Comparison of ENCODE assay signal across 8 mouse cellular contexts in the genomic region with DNA sequence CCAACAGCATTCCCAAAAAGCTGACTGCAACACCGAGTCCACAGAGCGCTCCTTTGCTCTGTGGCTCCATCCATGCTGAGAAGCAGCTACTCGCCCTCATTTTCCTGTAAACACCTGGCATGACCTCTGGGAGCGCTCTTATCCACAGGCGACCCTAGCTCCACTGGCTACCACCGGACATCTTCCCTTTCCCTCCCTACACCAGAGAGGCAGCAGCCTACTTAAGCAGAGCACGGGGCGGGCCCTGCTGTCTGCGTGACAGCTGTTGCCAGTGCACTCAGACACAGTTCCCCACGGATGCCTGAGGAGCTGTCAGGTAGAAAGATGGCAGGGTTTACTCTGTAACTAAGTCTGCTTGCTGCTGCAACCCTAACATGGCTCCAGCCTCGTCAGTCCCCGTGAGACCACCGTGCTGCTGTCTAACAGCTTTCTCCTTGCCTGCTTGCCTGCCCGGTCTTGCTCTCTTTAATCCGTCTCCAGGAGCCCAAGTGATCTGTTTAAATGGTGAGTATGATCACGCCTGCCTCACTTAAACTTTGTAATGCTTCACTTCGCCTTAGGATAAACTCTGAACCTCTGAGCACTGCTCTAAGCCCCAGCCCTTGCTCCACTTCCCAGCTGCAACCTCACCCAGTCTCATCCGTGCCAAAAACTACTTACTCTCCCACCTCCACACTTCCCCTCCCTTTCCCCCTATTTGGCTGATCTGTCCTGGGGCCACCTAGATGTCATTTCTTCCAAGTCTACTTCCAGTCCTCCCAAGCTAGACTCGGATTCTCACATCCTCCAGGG. TPM values are rescaled to one million over a fixed set of nuclear protein-coding genes. Genes with fewer than 3 reads are reported as not detected.
DNase-seq lines count a peak whose midpoint lies in the region; ATAC-seq and TF ChIP-seq lines count a peak whose summit lies in the region.

No protein-coding gene starts in this region.

- H3K27ac ChIP-seq in left cerebral cortex, adult 2 months = no peak overlapping the region
- no peak overlapping the region for H3K27ac ChIP-seq in embryonic facial prominence, embryonic 10.5 days (replicated peaks)
- H3K27ac ChIP-seq in intestine, embryonic 15.5 days = no peak overlapping the region
- no peak overlapping the region for H3K27ac ChIP-seq in thymus, adult 2 months (ENCODE audit: control insufficient read depth, insufficient read depth, low read length)

- H3K4me1 ChIP-seq in embryonic facial prominence, embryonic 10.5 days = peaks cover 6% of the 10 kb centered on the region
- peaks cover 11% of the 10 kb centered on the region for H3K4me1 ChIP-seq in intestine, embryonic 15.5 days (replicated peaks)
- H3K4me1 ChIP-seq in thymus, adult 2 months (replicated peaks; ENCODE audit: control insufficient read depth, insufficient read depth, low read length) = no peaks in the 10 kb centered on the region

- DNase-seq in left cerebral cortex, adult 2 months (ENCODE audit: extremely low spot score in 1 of 2, low spot score in 2 of 2) = no peak
- DNase-seq in left cerebral cortex, adult 8-10 months (ENCODE audit: low spot score in 2 of 2) = no peak
- peak; percentile 61 for DNase-seq in embryonic facial prominence, embryonic 10.5 days (ENCODE audit: low spot score)
- DNase-seq in mesoderm, embryonic 11.5 days (ENCODE audit: low read depth, low spot score) = peak; percentile 18
- DNase-seq in layer of hippocampus, postnatal 14 days (ENCODE audit: low spot score in 2 of 2) = no peak
- no peak for DNase-seq in thymus, adult 18-20 months
- no peak for DNase-seq in thymus, adult 2 months

- no peaks in the 10 kb centered on the region for H3K9me3 ChIP-seq in embryonic facial prominence, embryonic 10.5 days
- no peaks in the 10 kb centered on the region for H3K9me3 ChIP-seq in intestine, embryonic 15.5 days

- 35% methylated on average over 19 of the region's 19 CpGs for WGBS in embryonic facial prominence, embryonic 10.5 days
- 37% methylated on average over 19 of the region's 19 CpGs for WGBS in intestine, embryonic 15.5 days
- 94% methylated on average over 19 of the region's 19 CpGs for WGBS in thymus, adult 2 months

- 0 out of 2 replicates have a peak overlapping the region, but pooled peaks have one; percentile 3 for H3K4me2 ChIP-seq in intestine, embryonic 15.5 days (replicated peaks)

- TF ChIP-seq CTCF in left cerebral cortex, adult 2 months (IDR thresholded peaks at IDR 0.05) = peak; percentile 10; the same call in 1 of the 2 replicates
- TF ChIP-seq CTCF in thymus, adult 2 months (IDR thresholded peaks at IDR 0.05; ENCODE audit: borderline replicate concordance, control insufficient read depth, extremely low read depth, insufficient read depth, low read length, poor library complexity) = no peak

- TF ChIP-seq POLR2A in thymus, adult 2 months (IDR thresholded peaks at IDR 0.05; ENCODE audit: control insufficient read depth, extremely low read depth, insufficient read depth, low read length, poor library complexity) = no peak

- no peaks in the 10 kb centered on the region for H3K27me3 ChIP-seq in embryonic facial prominence, embryonic 10.5 days (replicated peaks; ENCODE audit: low read depth, poor library complexity, severe bottlenecking)
- H3K27me3 ChIP-seq in intestine, embryonic 15.5 days (replicated peaks) = no peaks in the 10 kb centered on the region
- H3K27me3 ChIP-seq in thymus, adult 2 months (ENCODE audit: control insufficient read depth, insufficient read depth, low read length) = no peaks in the 10 kb centered on the region

- peaks cover 26% of the 10 kb centered on the region for H3K36me3 ChIP-seq in embryonic facial prominence, embryonic 10.5 days (replicated peaks)
- H3K36me3 ChIP-seq in intestine, embryonic 15.5 days = peaks cover 20% of the 10 kb centered on the region
- peaks cover 13% of the 10 kb centered on the region for H3K36me3 ChIP-seq in thymus, adult 2 months (ENCODE audit: control insufficient read depth, insufficient read depth, low read length)

- intact Hi-C loops in left cerebral cortex, adult 2 months (cut with DNase I) = no loop called here

- no peak overlapping the region for H3K4me3 ChIP-seq in left cerebral cortex, adult 2 months
- no peak overlapping the region for H3K4me3 ChIP-seq in embryonic facial prominence, embryonic 10.5 days
- H3K4me3 ChIP-seq in intestine, embryonic 15.5 days (replicated peaks) = no peak overlapping the region
- H3K4me3 ChIP-seq in thymus, adult 2 months (ENCODE audit: control insufficient read depth, insufficient read depth, low read length) = no peak overlapping the region

- no peak overlapping the region for H3K9ac ChIP-seq in intestine, embryonic 15.5 days

- peak; percentile 54 for ATAC-seq in intestine, embryonic 15.5 days

RNA-seq across cellular contexts. Expression of a gene that starts 12.3 kb away (rescaled TPM):
- 10 to 100 TPM; 43.3 to 46.3 TPM for total RNA-seq in left cerebral cortex, adult 2 months (2021)
- total RNA-seq in left cerebral cortex, adult 8-10 months (2022) = 10 to 100 TPM; 44.9 to 53.6 (median 48.0) TPM
- 10.3 and 10.9 TPM in 2 replicates for polyA plus RNA-seq in embryonic facial prominence, embryonic 10.5 days (2016; fragmentation: Nextera tagmentation; extraction: Ambion mirVana)
- 19.1 and 19.9 TPM in 2 replicates for polyA plus RNA-seq in intestine, embryonic 15.5 days (2015; fragmentation: Nextera tagmentation; extraction: Ambion mirVana)
- total RNA-seq in layer of hippocampus, postnatal 14 days (2021) = 10 to 100 TPM; 35.8 to 39.1 TPM
- polyA plus RNA-seq in thymus, adult 2 months (2012; rRNA removed) = 80.5 and 88.7 TPM in 2 replicates

RNA-seq across cellular contexts. Expression of a gene that starts 27.1 kb away (rescaled TPM):
- total RNA-seq in left cerebral cortex, adult 2 months (2021) = 10 to 100 TPM; 21.7 to 22.4 TPM
- 10 to 100 TPM; 17.8 to 21.6 (median 18.7) TPM for total RNA-seq in left cerebral cortex, adult 8-10 months (2022)
- 8.9 and 9.8 TPM in 2 replicates for polyA plus RNA-seq in embryonic facial prominence, embryonic 10.5 days (2016; fragmentation: Nextera tagmentation; extraction: Ambion mirVana)
- polyA plus RNA-seq in intestine, embryonic 15.5 days (2015; fragmentation: Nextera tagmentation; extraction: Ambion mirVana) = 21.1 and 24.4 TPM in 2 replicates
- 10 to 100 TPM; 26.9 to 29.6 TPM for total RNA-seq in layer of hippocampus, postnatal 14 days (2021)
- polyA plus RNA-seq in thymus, adult 2 months (2012; rRNA removed) = 8.8 and 10.1 TPM in 2 replicates

RNA-seq across cellular contexts. Expression of a gene that starts 50.2 kb away (rescaled TPM):
- not detected for total RNA-seq in left cerebral cortex, adult 2 months (2021)
- total RNA-seq in left cerebral cortex, adult 8-10 months (2022) = not detected
- 3.7 and 4.1 TPM in 2 replicates for polyA plus RNA-seq in embryonic facial prominence, embryonic 10.5 days (2016; fragmentation: Nextera tagmentation; extraction: Ambion mirVana)
- polyA plus RNA-seq in intestine, embryonic 15.5 days (2015; fragmentation: Nextera tagmentation; extraction: Ambion mirVana) = 80.9 and 88.1 TPM in 2 replicates
- total RNA-seq in layer of hippocampus, postnatal 14 days (2021) = not detected
- not detected in 2 replicates for polyA plus RNA-seq in thymus, adult 2 months (2012; rRNA removed)

Comparison
In these comparisons a context has a peak if more than half of its experiments do, and no peak if none do; other contexts are left out.
1. DNase-seq: peak in embryonic facial prominence, embryonic 10.5 days (single experiment) and mesoderm, embryonic 11.5 days (single experiment); none in left cerebral cortex, adult 2 months (0 of 2), left cerebral cortex, adult 8-10 months (0 of 2), layer of hippocampus, postnatal 14 days (0 of 2), thymus, adult 18-20 months (0 of 2) and thymus, adult 2 months (single experiment).